Mouse (Mus musculus): ENCODE results near the gene 2310009B15Rik. TPM values are rescaled to one million over a fixed set of nuclear protein-coding genes. Genes with fewer than 3 reads are reported as not detected.

Gene 2310009B15Rik
- polyA plus RNA-seq, 1 experiment from 2014 or later, result 65.0 TPM

GRCm38 (mm10) chr1:138842315-138842714, 14.3 kb downstream of the 2310009B15Rik start:
- peaks cover 55% of the 10 kb centered on the region for H3K27me3 ChIP-seq
- peak; percentile 67 for ATAC-seq (ENCODE audit: insufficient number of reproducible peaks, insufficient read depth, low FRiP score, low TSS enrichment, low read depth)
- H3K9me3 ChIP-seq, result no peaks in the 10 kb centered on the region
- H3K27ac ChIP-seq, result peak overlapping the region; percentile 98
- H3K4me3 ChIP-seq (replicated peaks), result peak overlapping the region; percentile 69
- H3K36me3 ChIP-seq, result peaks cover 7% of the 10 kb centered on the region; the same call in 1 of the 2 replicates
- peak overlapping the region; percentile 71 for H3K4me2 ChIP-seq
- peaks cover 50% of the 10 kb centered on the region for H3K4me1 ChIP-seq (replicated peaks)
- peak overlapping the region; percentile 98 for H3K9ac ChIP-seq (replicated peaks)
- WGBS, result under 1% methylated on average over 8 of the region's 8 CpGs

GRCm38 (mm10) chr1:138841306-138842095, 15.2 kb downstream of the 2310009B15Rik start:
- H3K9me3 ChIP-seq, result no peaks in the 10 kb centered on the region
- H3K27me3 ChIP-seq, result peaks cover 56% of the 10 kb centered on the region
- peaks cover 14% of the 10 kb centered on the region; the same call in 1 of the 2 replicates for H3K36me3 ChIP-seq
- peak overlapping the region; percentile 71 for H3K4me2 ChIP-seq
- H3K4me1 ChIP-seq (replicated peaks), result peaks cover 52% of the 10 kb centered on the region
- H3K27ac ChIP-seq, result peak overlapping the region; percentile 98
- peak overlapping the region; percentile 69 for H3K4me3 ChIP-seq (replicated peaks)
- under 1% methylated on average over 54 of the region's 54 CpGs for WGBS
- no peak for ATAC-seq (ENCODE audit: insufficient number of reproducible peaks, insufficient read depth, low FRiP score, low TSS enrichment, low read depth)
- H3K9ac ChIP-seq (replicated peaks), result peak overlapping the region; percentile 98

GRCm38 (mm10) chr1:138840440-138841305, 16.0 kb downstream of the 2310009B15Rik start:
- H3K27ac ChIP-seq, result peak overlapping the region; percentile 98
- H3K27me3 ChIP-seq, result peaks cover 52% of the 10 kb centered on the region
- peak overlapping the region; percentile 71 for H3K4me2 ChIP-seq
- peaks cover 49% of the 10 kb centered on the region for H3K4me1 ChIP-seq (replicated peaks)
- peaks cover 15% of the 10 kb centered on the region; the same call in 1 of the 2 replicates for H3K36me3 ChIP-seq
- no peaks in the 10 kb centered on the region for H3K9me3 ChIP-seq
- H3K9ac ChIP-seq (replicated peaks), result peak overlapping the region; percentile 98
- WGBS, result 3% methylated on average over 25 of the region's 25 CpGs
- peak overlapping the region; percentile 69 for H3K4me3 ChIP-seq (replicated peaks)
- ATAC-seq (ENCODE audit: insufficient number of reproducible peaks, insufficient read depth, low FRiP score, low TSS enrichment, low read depth), result no peak

DNA sequence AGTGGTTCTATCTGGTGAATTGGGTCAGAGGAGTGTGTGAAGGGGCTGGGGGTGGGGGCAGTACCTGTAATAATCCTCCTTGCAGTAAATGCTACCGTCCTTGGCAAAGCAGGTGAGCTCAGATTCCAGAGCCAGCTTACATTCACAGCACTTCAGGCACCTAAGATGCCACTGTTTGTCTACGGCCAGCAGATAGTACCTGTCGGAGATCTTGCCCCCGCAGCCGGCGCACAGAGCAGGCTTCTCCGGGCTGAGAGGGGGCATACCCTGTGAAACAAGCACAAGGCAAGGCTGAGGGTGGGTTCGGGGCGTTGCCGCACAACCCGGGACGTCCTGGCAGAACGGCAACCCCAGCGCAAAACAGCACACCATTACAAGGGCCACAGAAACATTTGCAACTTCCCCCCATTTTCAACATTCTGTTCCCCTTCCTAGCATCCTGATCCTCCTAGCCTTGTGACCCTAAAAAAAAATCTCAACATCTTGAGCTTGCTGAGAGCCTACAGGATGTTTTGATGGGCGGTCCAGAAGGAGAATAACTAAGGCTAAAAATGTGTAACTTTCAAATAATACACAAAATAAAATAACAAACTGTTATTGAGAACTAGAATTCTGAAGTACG, 16.7 kb downstream of the 2310009B15Rik start:
- no peak for ATAC-seq (ENCODE audit: insufficient number of reproducible peaks, insufficient read depth, low FRiP score, low TSS enrichment, low read depth)
- Histone ChIP-seq H3K9ac (replicated peaks) (peak overlapping the region; percentile 98), H3K4me3 (replicated peaks) (peak overlapping the region; percentile 69), H3K27me3 (peaks cover 46% of the 10 kb centered on the region), H3K27ac (peak overlapping the region; percentile 98), H3K9me3 (no peaks in the 10 kb centered on the region), H3K4me1 (replicated peaks) (peaks cover 44% of the 10 kb centered on the region), H3K36me3 (peaks cover 17% of the 10 kb centered on the region; the same call in 1 of the 2 replicates), H3K4me2 (peak overlapping the region; percentile 71)
- 4% methylated on average over 16 of the region's 16 CpGs for WGBS

DNA sequence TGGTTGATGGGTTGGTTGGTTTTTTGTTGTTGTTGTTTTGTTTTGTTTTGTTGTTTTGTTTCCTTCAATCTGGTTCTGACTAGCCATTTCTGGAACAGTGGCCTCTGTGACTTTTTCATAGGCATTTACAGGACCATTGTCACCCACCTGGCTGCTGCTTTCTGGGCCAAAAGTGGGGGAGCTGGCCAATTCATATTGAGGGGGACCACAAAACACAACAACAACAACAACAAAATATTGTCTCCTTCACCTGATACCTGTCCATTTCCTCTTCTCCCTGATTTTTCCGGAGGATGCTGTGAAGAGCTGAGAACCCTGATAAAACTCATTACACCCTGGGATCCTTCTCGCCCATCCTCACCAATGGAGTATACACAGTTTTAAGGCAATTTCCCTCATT, 17.4 kb downstream of the 2310009B15Rik start:
- peak overlapping the region; percentile 98 for H3K27ac ChIP-seq
- WGBS, result 18% methylated on average over 2 of the region's 2 CpGs
- peaks cover 21% of the 10 kb centered on the region; the same call in 1 of the 2 replicates for H3K36me3 ChIP-seq

GRCm38 (mm10) chr1:138837786-138838743, 18.6 kb downstream of the 2310009B15Rik start:
- H3K4me1 ChIP-seq (replicated peaks), result peaks cover 40% of the 10 kb centered on the region
- H3K36me3 ChIP-seq, result peaks cover 28% of the 10 kb centered on the region; the same call in 1 of the 2 replicates
- H3K9me3 ChIP-seq, result no peaks in the 10 kb centered on the region
- peaks cover 38% of the 10 kb centered on the region for H3K27me3 ChIP-seq
- H3K9ac ChIP-seq (replicated peaks), result peak overlapping the region; percentile 98
- H3K27ac ChIP-seq, result peak overlapping the region; percentile 98
- 11% methylated on average over 27 of the region's 27 CpGs for WGBS
- peak overlapping the region; percentile 69 for H3K4me3 ChIP-seq (replicated peaks)
- peak overlapping the region; percentile 71 for H3K4me2 ChIP-seq
- ATAC-seq (ENCODE audit: insufficient number of reproducible peaks, insufficient read depth, low FRiP score, low TSS enrichment, low read depth), result peak; percentile 27; the same call in 1 of the 2 replicates

More for the DNA sequence above, 17.4 kb downstream of the 2310009B15Rik start:
- no peak for ATAC-seq (ENCODE audit: insufficient number of reproducible peaks, insufficient read depth, low FRiP score, low TSS enrichment, low read depth)
- H3K4me3 ChIP-seq (replicated peaks), result peak overlapping the region; percentile 69
- peaks cover 42% of the 10 kb centered on the region for H3K27me3 ChIP-seq
- H3K9ac ChIP-seq (replicated peaks), result peak overlapping the region; percentile 98
- peak overlapping the region; percentile 71 for H3K4me2 ChIP-seq
- H3K4me1 ChIP-seq (replicated peaks), result peaks cover 44% of the 10 kb centered on the region
- no peaks in the 10 kb centered on the region for H3K9me3 ChIP-seq

DNA sequence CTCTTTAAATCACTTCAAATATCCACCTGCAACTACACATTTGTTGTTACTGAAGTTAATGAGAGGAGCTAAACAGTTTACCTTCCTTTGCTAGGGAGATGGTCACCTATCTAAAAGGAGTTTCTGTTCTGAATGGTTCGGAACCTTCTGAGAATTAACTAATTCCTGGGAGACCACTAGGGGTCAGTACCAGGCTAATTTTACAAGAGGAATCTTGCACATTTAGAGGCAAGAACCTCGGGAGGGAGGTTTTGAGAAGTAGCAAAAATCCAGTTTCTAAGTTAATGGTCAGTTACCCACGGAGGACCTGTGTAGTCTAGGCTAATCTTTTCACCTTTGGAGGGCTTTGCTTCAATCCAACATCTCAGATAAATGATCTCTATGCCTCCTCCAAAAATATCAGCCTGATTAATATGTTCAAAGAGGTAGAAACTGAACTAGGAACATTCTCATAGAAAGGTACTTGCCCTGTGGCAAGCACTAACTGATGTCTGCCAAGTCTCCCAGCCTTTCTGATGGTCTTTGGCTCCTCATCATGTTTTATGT, 21.2 kb downstream of the 2310009B15Rik start:
- no peaks in the 10 kb centered on the region for H3K9me3 ChIP-seq
- ATAC-seq (ENCODE audit: insufficient number of reproducible peaks, insufficient read depth, low FRiP score, low TSS enrichment, low read depth), result no peak
- WGBS, result 8% methylated on average over 3 of the region's 3 CpGs
- H3K36me3 ChIP-seq, result peaks cover 37% of the 10 kb centered on the region; the same call in 1 of the 2 replicates
- peak overlapping the region; percentile 35; the same call in 1 of the 2 replicates for H3K9ac ChIP-seq (replicated peaks)
- H3K4me1 ChIP-seq (replicated peaks), result peaks cover 53% of the 10 kb centered on the region
- peak overlapping the region; percentile 98; the same call in 1 of the 2 replicates for H3K27ac ChIP-seq
- peak overlapping the region; percentile 69 for H3K4me3 ChIP-seq (replicated peaks)
- H3K4me2 ChIP-seq, result peak overlapping the region; percentile 71
- H3K27me3 ChIP-seq, result peaks cover 38% of the 10 kb centered on the region

- H3K9me3 ChIP-seq, result no peaks in the 10 kb centered on the region
- H3K36me3 ChIP-seq, result peaks cover 28% of the 10 kb centered on the region; the same call in 1 of the 2 replicates
- ATAC-seq (ENCODE audit: insufficient number of reproducible peaks, insufficient read depth, low FRiP score, low TSS enrichment, low read depth), result no peak
- peaks cover 6% of the 10 kb centered on the region; the same call in 1 of the 2 replicates for H3K27me3 ChIP-seq
- H3K27ac ChIP-seq, result no peak overlapping the region
- peaks cover 21% of the 10 kb centered on the region; the same call in 1 of the 2 replicates for H3K4me1 ChIP-seq (replicated peaks)
- peak overlapping the region; percentile 53 for H3K4me2 ChIP-seq
- WGBS, result 4% methylated on average over 16 of the region's 16 CpGs
- H3K9ac ChIP-seq (replicated peaks), result no peak overlapping the region
- H3K4me3 ChIP-seq (replicated peaks), result peak overlapping the region; percentile 29
Measured at GRCm38 (mm10) chr1:138831309-138831708, 25.3 kb downstream of the 2310009B15Rik start.

DNA sequence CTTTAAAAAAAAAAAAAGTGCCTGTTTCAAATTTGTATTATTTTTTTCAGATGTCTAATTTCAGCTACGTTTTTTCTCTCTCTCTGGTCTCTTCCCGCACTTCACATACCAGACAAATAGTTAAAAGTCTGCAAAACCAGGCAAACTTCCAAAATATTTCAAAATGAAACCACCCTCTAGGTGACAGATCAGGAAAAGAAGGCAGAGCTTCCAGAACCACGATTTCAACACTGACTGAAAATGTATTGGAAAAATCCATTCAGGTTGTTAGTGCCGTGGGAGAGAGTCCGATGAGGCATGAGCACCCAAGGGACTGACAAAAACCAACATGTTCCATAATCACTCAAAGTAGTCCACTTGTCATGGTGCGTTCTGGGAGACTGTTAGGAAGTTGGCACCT, 29.8 kb downstream of the 2310009B15Rik start:
- Histone ChIP-seq H3K4me2 (no peak overlapping the region), H3K27me3 (no peaks in the 10 kb centered on the region), H3K27ac (no peak overlapping the region; the same call in 1 of the 2 replicates), H3K9me3 (no peaks in the 10 kb centered on the region), H3K4me3 (replicated peaks) (no peak overlapping the region), H3K36me3 (peaks cover 5% of the 10 kb centered on the region; the same call in 1 of the 2 replicates), H3K9ac (replicated peaks) (no peak overlapping the region), H3K4me1 (replicated peaks) (peaks cover 4% of the 10 kb centered on the region; the same call in 1 of the 2 replicates)
- 56% methylated on average over 6 of the region's 6 CpGs for WGBS
- no peak for ATAC-seq (ENCODE audit: insufficient number of reproducible peaks, insufficient read depth, low FRiP score, low TSS enrichment, low read depth)
